Mouse (Mus musculus) gastrocnemius, postnatal 4 days (tissue): ENCODE measurements at regions not wholly inside any gene's neighbourhood (a gene's known extent, or its start where the extent isn't known, plus 50 kb on each side); places are given as distances from the start of the nearest gene placed in this dataset.

ENCODE experiments used
- DNase-seq, 2 experiments: peaks; one replicate each; pipeline ENCODE4 v3.0.0; 2021 to 2022; ENCODE audit warnings: low spot score in 2 of 2, mixed read lengths in 2 of 2

DNA sequence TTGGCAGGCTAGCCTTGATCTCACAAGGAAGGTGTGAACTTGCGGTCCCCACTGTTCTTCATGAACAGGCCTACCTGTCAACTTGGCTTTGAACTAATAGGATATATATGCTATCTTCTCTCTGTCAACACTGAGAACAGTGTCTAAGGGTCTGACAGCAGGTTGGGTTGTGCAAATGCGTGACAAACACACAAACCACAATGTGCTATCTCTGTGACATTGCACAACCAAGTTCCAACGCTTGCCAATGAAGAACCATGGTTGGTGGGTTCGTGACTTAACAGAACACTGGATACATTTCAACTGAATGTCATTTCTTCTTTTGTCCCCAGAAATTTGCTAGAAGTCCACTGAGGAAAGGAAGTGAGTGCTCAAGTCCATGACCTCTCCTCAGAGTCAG lies 696.8 kb upstream of the 4930412O13Rik start:
- no peak for DNase-seq

DNA sequence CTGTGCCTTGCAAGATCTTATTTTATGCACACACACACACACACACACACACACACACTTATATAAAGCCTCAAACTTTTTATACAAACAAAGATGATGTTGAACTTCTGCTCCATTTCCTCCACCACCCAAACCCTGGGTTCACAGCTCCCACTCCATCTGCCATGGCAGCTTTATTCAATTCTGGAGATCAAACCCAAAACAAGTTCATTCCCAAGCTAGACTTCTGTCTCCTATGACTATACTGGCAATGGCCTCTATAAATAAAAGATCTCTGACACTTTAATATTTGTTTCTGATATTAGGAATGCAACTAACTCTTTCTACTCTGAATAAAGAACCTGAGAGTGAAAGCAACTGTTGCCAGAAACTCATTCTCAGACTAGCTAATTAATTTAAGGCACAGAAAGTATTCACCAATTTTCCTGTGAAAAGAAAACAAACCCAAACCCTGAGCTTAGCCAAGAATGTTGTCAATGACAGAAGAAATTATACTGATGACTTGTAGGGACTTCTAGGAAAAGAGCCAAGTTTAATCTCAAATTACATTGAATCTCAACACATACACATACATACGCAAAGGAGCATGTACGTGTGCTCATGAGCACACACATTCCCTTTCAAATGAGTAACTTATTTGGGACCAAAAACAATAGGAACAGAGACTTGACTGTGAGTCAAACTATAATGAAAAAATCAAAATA lies 695.1 kb upstream of the 4930412O13Rik start:
- no peak for DNase-seq

DNA sequence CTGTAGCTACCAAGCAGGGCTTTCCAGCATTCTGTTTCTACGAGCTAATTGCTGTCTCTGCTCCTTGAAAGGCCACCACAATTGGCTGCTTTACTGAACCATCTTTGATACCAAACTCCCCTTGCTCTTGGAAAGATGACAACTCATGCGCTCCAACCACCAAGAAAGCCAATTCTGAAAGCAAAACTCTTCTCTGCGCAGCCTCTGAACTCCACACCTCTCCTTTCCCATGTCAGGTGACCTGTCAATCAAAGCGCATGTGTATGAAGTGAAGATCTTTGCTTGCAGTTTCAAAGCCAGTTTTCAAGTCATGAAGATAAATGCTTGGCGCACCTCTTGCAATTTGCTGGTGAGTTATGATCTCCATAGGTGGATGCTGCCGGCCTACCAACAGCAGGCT lies 687.9 kb upstream of the 4930412O13Rik start:
- no peak for DNase-seq

DNA sequence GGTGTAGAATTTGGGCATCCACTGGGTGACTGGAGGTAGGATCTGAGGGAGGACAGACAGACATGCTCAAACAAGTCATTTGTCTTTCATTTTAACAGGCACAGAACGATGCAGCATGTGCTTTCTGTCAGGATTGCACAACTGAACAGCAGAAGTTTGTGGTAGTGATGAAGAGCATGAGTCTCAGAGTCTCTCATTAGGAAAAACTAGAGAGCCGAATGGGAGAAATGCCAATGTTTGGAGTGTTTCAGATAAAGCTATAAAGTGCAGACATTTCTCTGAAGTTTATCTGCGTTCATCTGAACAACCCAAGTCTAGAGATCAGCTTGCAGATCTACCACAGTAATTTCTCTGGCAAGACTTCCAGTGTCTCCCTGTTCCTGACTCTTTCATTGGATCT lies 684.0 kb upstream of the 4930412O13Rik start:
- DNase-seq, result no peak

DNA sequence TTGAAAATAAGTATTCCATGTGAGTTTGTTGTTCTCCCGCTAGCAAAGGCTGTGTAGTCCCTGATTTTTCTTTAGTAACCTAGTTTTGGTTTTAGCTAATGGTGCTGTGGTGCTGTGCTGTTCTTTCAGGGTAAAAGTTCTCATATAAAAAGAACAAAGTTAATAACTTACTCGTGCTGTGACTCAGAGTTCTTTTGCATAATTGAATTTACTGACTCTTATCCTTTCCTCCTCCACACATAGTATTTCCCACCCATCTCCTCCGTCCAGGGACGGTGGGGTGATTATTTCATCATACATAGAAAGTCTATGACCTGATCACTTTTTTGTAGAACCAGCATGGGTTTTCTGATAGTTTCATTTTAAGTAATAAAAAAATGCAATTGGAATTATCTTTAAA lies 673.1 kb upstream of the 4930412O13Rik start:
- DNase-seq, result no peak
